Mouse (Mus musculus) kidney, adult 11 months (tissue): Measurements from ENCODE around the gene Lmo2.

Experiments used
- DNase-seq: peaks from one replicate; pipeline ENCODE4 v3.0.0; 2022

The Lmo2 gene

DNA sequence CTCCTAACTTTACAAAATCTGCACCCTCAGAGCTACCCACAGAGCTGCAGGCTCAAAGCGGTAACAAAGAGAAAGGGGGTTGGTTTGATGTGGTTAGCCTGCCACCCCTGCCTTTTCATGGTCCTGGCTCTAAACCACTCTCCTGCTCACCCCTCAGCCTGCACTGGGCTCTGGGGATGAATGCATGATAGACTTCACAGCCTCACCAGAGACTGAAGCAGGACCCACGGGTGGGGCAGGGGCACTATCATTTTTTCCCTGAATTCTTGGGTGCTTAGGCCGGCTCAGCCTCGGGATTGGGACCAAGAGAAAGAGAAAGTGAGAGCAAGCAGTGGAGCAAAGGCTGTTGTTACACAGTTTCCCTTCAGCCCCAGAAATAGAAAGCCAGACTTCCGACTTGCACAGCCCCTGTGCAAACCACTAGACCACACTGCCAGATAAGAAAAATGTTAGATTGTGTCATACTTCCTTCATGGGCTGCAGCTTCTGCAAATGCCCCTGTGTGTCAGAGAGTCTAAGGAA is 12.2 kb upstream of the Lmo2 start:
- DNase-seq: no peak

DNA sequence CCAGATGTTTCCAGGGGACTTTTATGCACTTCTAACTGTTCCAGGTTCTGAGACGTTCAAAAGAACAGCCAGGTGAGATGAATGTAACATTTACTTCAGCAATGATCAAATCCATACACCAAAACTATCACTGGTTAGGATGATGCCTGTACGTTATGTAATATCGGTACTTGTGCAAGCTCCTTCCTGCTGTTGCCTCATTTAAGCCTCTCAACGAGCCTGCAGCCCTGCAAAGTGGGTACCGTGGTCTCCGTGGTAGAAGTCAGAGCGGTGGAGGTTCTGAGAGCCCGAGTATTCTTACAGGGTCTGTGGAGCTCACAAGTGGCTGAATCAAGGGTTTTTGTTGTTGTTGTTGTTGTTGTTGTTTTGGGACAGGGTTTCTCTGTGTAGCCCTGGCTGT is 10.9 kb upstream of the Lmo2 start:
- DNase-seq: no peak

DNA sequence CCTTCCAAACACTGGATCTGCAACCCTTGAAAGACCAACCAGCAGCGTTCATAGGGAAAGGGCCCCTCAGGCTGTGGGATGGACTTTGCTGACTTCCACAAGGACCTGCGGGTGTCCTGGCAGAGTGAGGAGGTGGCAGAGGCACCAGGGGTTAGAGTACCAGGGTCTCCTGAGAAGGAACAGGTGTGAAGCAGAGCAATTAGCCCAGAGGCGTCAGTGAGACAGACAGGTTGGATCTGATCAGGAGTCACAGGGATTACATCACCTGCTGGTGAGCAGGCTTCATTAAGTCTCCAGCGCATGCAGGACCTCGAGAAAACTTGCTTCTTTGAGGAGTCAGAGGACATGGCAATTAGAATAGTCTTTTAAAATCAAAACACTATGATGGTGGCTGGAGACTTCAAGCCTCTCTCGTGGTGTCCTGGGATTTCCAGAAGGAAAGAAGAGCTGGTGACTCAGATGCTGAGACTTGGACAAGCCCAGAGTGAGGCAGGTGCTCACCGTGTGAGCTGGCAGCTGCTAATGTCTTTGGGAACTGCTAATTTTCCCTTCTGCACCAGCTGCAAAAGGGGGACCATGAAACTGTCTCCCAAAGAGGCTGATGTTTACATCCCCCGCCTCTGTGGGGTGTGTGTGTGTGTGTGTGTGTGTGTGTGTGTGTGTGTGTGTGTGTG is 9.7 kb upstream of the Lmo2 start:
- DNase-seq: no peak

DNA sequence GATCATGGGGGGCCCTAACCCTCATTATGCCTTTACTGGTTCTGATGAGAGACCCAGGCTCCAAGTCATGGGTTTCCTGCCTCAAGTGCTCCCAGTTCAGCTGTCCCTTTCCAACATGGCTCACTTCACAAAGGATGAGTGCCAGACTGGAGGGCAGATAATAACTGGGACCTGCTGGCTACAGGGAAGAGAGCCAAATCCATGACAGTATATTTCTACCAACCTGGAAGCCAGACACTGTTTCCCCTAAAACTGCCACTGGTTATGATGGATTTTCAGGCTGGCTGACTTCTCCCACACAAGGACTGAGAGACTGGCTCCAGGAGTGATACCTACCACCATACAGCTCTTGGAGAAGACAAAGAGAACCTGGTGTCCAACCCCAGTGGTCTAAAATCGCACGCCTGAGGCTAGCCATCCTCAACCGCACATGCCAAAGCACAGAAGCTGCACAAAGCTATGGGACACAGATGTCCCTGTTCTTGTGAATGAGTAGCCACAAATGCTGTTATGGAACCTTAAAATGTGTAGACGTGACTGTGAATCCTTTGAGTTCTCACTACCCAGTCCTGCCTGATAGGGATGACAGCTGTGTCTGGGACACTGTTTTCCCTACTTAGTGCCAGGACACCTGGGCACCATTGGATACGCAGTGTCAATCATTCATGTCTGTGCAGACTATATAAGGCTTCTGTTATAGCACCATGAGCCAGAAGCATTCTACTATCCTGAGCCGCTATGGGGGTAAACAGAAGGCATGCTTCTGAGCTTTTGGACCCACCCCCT is 4.5 kb upstream of the Lmo2 start:
- no peak for DNase-seq

DNA sequence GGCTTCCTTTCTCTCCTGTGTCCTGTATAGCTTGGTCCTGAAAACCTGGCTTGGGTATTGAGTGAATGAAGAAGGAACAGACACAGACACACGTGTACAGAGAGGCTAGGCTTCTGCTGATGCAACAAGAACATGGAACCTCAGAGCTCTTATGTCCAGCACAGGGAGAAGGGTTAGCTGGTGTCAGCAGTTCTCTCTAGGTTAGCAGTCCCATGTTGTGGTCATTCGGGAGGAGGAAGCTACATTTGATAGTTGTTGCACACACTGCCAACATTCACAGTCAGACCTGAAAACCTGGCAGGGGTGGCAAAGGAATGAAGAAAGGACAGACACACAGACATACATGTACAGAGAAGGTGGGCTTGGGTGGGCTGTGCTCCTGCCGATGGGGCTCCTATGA is 2.1 kb upstream of the Lmo2 start:
- no peak for DNase-seq

DNA sequence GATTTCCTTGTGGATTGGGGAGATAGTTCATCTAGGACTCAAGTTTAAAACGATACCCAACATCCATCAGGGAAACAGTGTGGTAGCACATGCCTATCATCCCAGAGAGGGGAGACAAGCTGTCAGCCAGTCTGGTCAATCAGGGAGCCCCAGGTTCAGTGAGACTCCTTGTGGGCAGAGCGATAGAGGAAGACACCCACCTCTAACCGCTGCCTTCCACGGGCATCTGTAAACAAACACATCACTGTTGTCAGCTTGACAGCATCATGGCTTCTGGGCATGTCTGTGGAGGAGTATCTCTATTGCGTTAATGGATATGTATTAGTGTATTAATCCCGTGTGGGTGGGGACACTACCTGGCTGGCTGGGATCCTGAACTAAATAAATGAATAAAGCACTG is 919 bp upstream of the Lmo2 start:
- DNase-seq: no peak

DNA sequence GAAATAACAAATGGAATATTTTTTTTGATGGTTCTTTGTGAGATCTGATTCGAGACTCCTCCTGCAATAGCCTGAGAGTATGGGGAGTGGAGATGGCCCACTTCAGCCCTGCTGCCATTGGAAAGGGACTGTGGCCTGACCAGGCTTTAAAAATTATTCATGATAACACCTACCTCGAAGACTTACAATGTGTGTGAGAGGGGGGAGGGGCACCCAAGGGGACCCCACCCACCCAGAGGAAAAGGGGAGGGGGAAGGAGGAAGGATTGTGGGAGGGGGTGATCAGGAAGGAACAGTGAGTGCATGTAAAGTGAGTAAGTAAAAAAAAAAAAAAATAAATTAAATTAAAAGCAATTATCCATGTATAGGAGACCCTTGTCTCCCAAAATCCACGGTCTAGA is 848 bp downstream of the Lmo2 start:
- no peak for DNase-seq

DNA sequence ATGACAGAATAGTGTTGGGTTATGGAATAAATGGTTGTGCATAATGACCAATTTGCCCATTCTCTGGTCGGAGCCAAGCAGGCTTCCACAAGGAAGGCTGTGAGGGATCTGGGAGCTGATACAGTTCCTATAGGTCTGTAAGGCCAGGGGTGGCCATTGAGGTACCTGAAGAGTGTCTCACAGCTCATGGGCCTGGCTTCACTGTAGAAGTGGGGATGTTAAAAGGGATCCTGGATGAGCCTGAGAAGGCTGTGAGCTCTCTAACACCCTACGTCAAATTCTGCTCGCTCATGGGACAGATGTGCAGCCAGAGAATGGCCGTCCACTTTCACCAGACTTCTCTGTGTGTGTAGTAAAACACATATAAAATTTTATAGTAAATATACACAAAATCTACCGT is 1.3 kb downstream of the Lmo2 start:
- no peak for DNase-seq

DNA sequence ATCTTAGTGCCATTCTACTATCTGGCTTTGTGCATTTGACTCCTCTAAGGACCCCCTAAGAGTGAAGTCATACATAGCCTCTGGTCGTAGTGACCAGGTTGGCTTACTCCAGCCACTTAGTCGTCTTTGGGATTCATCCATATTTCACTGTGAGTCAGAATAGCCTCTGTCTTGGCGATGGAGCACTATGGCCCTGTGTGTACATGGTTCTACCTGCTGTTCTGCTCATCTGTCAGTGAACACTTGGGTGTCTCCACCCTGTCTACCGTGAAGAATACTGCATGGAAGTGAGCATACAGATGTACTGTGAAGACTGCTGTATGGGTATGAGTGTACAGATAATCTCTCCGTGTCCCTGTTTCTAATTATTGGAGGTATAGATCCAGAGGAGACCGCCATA is 1.8 kb downstream of the Lmo2 start:
- DNase-seq: no peak

DNA sequence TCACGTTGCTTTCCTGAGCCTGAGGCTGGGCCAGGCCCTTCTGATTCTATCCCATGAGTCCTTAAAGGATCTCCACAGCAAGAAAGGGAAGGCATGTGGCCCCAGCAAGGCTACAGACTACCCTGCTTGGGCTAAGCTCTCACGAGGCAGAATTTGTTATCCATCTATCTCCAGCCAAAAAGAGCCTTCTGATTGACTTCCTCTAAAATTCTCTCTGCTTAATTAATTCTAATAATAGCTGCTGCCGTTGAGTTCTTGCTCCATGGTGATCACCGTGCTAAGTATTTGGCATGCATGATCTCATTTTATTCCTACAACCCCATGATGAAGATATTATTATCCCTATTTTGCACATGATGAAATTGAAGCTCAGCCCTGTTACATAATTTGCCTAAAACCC is 4.6 kb downstream of the Lmo2 start:
- DNase-seq: no peak

DNA sequence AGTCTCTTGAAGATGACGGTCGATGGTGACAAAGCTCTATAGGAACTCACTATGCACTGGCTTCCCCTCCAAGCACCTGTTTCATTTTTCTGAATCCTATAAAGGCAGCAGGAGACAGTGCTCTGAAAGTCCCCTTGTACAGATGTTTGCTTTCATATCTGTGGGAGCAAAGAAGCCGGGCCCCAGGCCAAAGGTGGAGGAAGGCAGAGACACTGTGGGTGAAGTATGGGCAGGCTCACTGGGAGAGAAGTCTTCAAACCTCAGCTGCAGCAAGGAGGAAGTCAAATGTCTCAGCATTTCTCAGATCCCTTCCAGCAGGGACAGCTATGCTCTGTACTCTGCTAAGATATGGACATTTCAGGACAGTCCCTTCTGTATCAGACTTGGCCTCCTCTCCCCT is 7.6 kb downstream of the Lmo2 start:
- DNase-seq: no peak

DNA sequence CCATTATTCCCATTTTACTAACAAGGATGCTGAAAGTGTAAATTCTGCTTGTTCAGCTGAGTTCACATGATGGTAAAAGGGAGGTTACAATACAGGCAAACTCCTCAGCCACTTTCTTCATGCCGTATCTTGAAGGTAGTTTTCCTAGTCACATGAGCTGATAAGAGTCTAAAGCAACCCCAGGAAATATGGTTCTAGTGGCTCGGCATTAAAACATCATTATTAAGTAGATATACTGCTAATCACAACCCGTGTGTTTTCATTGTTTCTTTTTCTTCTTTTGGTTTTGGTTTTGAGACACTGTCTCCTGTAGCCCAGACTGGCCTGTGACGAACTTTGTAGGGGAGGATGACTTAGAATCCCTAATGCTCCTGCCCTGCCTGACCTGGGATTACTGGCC is 10.4 kb downstream of the Lmo2 start:
- DNase-seq: no peak

DNA sequence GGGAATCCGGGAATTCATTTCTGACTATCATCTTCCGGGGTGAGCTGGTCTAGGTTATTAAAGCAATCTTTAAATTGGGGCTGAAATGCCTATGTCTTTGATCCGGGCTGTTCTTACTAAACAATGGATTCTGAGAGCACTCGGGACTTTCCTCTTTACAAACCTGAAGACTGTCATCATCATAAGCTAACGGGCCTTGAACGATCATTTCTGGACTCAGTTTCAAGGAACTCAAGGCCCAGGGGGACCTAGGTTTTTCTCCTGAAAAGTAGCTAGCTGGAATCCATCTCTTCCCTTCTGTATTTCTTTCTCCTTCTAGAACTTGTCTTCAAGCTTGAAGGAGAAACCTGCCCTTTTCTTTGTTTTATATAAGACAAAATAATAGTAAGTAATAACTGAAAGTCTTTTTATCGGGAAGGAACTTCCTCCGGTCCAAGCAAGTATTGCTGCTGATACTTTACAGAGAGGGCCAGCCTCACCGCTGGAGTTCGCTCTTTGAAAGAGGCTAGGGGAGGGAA is 11.2 kb downstream of the Lmo2 start:
- no peak for DNase-seq

DNA sequence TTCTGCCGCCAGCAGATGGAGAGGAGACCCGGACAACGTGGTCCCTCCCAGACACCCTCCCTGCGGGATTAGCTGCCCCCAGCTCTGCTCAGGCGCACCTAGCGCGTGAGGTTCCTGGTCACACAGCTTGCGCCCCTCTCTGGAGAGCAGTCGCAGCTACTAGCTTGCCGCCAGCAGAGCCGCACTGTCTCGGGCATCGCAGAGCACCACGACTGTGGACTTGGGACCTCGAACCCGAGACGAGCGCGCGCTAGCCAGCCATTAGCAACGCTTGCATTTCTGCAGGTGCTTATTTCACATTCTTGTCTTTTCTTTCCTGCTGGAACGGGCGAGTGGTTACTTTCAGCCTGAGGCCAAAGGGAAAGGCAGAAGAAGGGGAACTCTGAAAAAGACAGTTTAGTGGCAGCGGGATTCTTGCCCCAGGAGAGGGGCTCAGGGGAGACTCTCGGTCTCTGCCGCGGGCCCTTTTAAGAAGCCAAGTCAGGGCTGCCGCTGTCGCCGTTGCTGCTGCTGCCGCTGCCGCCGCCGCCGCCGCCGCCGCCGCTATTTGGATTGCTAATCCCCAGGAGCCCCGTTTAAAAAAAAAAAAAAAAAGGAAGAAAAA is 11.8 kb downstream of the Lmo2 start:
- peak; percentile 63 for DNase-seq

DNA sequence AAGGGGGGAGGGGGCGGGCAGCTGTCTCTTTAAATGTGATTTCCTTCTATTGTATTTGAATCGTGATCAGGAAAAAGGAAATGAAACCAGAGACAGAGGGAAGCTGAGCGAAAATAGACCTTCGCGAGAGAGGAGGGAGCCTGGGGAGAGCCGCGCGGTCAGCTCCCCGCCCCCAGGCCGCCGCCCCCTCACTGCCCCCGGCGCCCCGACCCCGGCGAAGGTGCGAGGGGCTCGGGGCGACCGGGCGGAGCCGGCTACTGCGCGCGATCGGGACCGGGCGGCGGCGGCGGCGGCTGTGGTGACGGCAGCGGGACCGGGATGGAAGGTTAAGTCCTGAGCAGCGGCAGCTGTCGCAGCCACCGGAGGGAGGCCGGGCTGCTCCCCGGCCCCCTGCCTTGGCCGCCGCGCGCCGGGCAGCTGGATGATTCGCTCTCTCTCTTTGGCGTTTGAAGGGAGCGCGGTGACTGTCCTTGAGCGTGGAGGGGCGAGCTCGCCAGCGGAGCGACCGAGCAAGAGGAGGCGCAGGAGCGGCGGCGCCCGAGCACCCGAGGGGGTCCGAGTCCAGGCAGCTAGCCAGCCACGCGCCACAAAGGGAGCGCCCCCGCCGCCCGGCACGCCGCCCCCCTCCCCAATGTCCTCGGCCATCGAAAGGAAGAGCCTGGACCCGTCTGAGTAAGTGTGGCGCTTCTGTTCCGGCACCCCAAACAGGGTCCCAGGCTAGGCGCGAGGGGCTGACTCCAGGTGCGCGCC is 12.4 kb downstream of the Lmo2 start:
- DNase-seq: peak; percentile 27

DNA sequence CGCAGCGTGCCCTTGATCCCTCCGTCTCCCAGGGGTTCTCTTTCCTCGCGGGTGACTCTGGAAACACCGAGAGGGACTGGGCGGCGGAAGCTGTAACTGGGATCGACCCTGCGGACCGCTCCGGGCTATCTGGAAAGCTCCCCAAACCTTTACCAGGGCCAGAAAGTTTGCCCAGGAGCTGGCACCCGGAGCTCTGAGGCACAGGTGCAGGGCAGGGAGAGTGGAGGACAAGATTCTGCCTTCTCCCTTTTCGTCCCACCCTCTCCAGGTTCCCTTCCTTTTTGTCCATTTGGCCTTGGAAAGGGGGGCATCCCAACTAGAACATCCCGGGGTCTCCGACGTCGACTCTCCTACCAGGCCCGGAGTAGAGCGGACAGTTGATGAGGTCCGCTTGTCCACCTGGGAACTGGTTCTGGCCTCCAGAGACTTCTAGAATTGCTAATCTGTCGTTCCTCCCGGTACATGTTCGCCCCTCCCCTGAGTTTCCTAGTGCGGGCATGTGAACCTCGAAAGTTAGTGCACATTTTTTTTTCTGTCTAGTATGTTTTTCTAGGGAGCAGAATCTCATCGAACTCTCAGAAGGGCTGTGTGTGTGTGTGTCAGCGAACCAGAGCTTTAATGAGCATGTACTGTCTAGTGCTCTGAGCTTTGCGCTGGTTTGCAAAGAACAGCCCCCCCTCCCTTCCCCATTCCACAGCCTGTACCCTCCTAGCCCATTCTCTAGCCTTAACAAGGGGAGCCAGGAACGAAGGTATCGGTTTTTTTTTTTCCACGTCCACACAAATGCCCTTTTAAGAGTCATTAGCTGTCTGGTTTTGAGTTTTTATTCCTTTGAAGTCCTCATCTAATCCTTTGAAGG is 13.2 kb downstream of the Lmo2 start:
- DNase-seq: peak; percentile 6

DNA sequence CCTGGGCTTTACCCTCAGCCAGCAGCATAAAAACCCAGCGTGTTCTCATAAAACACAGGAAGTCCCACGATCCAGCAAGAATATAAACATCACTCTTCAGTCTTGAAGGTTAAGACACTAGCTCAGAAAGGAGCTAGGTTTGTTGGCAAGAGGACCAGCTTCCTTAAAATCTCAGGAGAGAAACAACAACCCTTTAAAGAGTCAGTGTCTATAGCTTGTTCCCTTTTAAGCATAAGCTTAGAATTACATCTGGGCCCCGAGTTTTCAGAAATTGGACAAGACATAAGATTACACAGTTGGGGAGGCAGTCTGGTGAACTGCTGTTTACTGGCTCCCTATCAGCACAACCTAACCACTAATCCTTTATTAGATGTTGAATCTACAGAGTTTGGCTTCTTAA is 14.1 kb downstream of the Lmo2 start:
- no peak for DNase-seq

DNA sequence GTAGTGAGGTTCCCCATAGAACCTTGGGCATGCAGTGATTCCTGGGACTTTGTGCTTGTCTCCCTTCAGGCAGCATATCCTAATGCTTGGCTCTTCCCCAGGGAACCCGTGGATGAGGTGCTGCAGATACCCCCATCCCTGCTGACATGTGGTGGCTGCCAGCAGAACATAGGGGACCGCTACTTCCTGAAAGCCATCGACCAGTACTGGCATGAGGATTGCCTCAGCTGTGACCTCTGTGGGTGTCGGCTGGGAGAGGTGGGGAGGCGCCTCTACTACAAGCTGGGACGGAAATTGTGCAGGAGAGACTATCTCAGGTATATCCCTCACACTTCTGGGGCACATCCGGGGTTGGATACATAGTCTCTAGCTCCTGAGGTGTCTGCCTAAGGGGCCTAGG is 18.1 kb downstream of the Lmo2 start:
- DNase-seq: no peak

DNA sequence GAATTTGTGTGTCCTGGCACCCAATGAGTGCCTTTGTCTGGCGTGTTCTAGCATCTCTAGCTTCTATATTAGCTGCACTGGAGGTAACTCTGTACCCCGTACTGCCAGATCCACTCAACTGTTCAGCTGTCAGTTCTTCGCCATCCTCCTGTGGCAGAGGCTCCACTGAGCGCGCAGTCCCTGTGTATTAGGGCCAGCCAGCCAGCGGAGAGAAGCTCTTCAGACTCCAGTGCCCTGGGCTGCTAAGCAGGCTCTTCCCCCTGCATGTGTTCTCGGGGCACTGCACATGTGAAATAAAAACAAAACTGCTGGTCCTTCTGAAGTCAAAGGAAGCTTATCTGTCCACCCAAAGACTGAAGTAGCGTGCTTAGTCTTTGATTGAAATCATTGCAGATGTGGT is 19.4 kb downstream of the Lmo2 start:
- no peak for DNase-seq

DNA sequence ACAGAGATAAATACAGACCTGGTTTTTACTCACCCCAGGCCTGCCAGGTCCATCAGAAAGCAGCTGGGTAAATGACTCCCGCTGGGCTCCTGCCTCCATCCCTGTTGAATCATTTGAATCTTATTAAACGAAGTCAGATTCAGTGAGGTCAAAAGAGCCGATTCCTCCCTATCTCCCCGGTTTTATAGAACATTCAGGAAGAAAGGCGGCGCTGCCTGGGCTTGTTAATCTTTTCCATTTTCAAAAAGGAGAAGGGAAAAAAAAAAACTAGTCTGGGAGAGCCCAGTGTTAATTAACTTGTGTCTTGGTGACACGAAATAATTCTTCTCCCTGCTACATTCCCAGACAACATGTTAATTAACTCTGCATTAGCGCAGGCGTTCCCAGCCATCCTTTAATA is 19.9 kb downstream of the Lmo2 start:
- DNase-seq: no peak

DNA sequence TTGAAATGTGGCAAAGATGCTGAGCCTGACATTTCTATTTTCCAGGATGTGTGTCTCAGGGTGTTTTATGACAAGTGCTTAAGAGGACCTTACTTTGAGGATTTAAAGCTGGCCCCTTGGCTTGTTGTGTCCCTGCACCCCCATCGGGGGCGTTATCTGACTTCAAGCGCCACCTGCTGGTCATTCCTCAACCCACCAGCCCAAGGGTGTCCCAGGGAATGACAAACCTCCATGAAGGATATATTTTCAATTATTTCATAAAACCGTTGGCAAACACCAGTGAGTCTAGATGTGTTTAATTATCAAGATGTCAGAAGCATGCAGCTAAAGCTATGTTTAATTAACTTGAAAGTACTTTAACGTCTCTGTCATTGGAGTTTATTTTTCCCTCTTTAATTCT is 24.5 kb downstream of the Lmo2 start:
- DNase-seq: peak; percentile 40

DNA sequence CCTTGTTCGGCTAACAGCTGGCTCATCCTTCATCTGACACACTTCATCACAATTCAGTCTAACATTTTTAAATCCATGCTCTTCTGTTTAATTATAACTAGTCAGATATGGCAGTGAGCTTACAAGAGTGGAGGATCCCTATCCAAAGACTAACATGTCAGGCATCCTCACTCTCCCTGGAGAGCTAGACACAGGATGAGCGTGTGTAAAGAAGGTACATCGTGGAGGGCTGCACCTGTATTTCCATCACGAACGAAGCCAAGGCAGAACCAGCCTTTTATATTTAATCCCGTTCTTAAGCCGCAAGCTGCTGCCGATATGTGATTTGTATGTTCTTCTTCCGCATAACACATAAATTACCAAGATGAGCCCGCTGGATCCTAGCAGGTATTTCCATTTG is 25.4 kb downstream of the Lmo2 start:
- no peak for DNase-seq
